Comparison of ENCODE assay signal across 10 mouse cellular contexts in the genomic region with DNA sequence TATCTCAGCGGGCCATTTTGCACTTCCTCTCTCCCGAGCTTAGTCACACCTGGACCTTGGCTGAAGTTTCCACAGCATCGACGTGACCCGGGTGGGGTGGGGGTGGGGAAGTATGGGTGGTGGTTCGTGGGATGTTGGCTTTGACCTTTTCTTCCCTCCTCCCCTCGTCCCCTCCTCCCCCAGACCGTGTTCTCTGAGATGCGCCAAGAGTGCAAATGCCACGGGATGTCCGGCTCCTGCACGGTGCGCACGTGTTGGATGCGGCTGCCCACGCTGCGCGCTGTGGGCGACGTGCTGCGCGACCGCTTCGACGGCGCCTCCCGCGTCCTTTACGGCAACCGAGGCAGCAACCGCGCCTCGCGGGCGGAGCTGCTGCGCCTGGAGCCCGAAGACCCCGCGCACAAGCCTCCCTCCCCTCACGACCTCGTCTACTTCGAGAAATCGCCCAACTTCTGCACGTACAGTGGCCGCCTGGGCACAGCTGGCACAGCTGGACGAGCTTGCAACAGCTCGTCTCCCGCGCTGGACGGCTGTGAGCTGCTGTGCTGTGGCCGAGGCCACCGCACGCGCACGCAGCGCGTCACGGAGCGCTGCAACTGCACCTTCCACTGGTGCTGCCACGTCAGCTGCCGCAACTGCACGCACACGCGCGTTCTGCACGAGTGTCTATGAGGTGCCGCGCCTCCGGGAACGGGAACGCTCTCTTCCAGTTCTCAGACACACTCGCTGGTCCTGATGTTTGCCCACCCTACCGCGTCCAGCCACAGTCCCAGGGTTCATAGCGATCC. TPM values are rescaled to one million over a fixed set of nuclear protein-coding genes. Genes with fewer than 3 reads are reported as not detected.
DNase-seq lines count a peak whose midpoint lies in the region; ATAC-seq and TF ChIP-seq lines count a peak whose summit lies in the region.
"Had no signal": no experiment of that assay in that cellular context is flagged by ENCODE, and none has a peak within 500 bp of the region (broad histone marks: within the 10 kb centered on the region; RNA-seq: fewer than 3 reads in every experiment).

No protein-coding gene starts in this region.

- peak overlapping the region; percentile 33 for H3K4me3 ChIP-seq in heart, postnatal 0 days (ENCODE audit: low read depth, low read length)
- H3K4me3 ChIP-seq in hindbrain, embryonic 14.5 days (replicated peaks; ENCODE audit: low read length): peak overlapping the region; percentile 34
- peak overlapping the region; percentile 35 for H3K4me3 ChIP-seq in neural tube, embryonic 13.5 days

- H3K27me3 ChIP-seq in heart, postnatal 0 days (ENCODE audit: control insufficient read depth, insufficient read depth, low read length): peaks cover 98% of the 10 kb centered on the region
- H3K27me3 ChIP-seq in hindbrain, embryonic 14.5 days (ENCODE audit: control insufficient read depth, insufficient read depth, low read length): peaks cover 98% of the 10 kb centered on the region
- peaks cover 98% of the 10 kb centered on the region for H3K27me3 ChIP-seq in neural tube, embryonic 13.5 days

- no peak overlapping the region for H3K27ac ChIP-seq in heart, postnatal 0 days (ENCODE audit: low read depth)
- no peak overlapping the region for H3K27ac ChIP-seq in hindbrain, embryonic 14.5 days
- no peak overlapping the region for H3K27ac ChIP-seq in neural tube, embryonic 13.5 days (replicated peaks)

- no peak overlapping the region for H3K9ac ChIP-seq in heart, postnatal 0 days (replicated peaks; ENCODE audit: low read depth, low read length)
- H3K9ac ChIP-seq in hindbrain, embryonic 14.5 days: peak overlapping the region; percentile 49; the same call in 1 of the 2 replicates
- peak overlapping the region; percentile 43; the same call in 1 of the 2 replicates for H3K9ac ChIP-seq in neural tube, embryonic 13.5 days

- no peak for TF ChIP-seq CTCF in heart, postnatal 0 days (IDR thresholded peaks at IDR 0.05; ENCODE audit: low read depth)

- intact Hi-C loops in heart, postnatal 14 days (cut with DNase I): loop anchor here (5.0 kb wide), 1 partner anchor 65 kb away; a partner anchor contains a TSS

- H3K4me1 ChIP-seq in heart, postnatal 0 days (ENCODE audit: control insufficient read depth, insufficient read depth): peaks cover 21% of the 10 kb centered on the region
- peaks cover 8% of the 10 kb centered on the region for H3K4me1 ChIP-seq in hindbrain, embryonic 14.5 days (replicated peaks; ENCODE audit: control insufficient read depth, insufficient read depth, low read length)
- peaks cover 49% of the 10 kb centered on the region for H3K4me1 ChIP-seq in neural tube, embryonic 13.5 days (replicated peaks)

- no peak for ATAC-seq in heart, postnatal 0 days (ENCODE audit: insufficient read depth, low read depth)
- ATAC-seq in hindbrain, embryonic 14.5 days (ENCODE audit: low FRiP score): peak; percentile 26
- ATAC-seq in neural tube, embryonic 13.5 days (ENCODE audit: low read depth): 0 out of 2 replicates have a peak, but pooled peaks have one; percentile 37
- ATAC-seq in cerebellum, adult (ENCODE audit: insufficient number of reproducible peaks, low FRiP score, low TSS enrichment): no peak

- 1% methylated on average over 72 of the region's 75 CpGs for WGBS in heart, postnatal 0 days
- WGBS in hindbrain, embryonic 14.5 days: 1% methylated on average over 75 of the region's 75 CpGs
- 1% methylated on average over 74 of the region's 75 CpGs for WGBS in neural tube, embryonic 13.5 days

- TF ChIP-seq EP300 in heart, postnatal 0 days (IDR thresholded peaks at IDR 0.05; ENCODE audit: low read depth): no peak

- H3K36me3 ChIP-seq in heart, postnatal 0 days (replicated peaks; ENCODE audit: control insufficient read depth, insufficient read depth, low read length): no peaks in the 10 kb centered on the region
- no peaks in the 10 kb centered on the region for H3K36me3 ChIP-seq in hindbrain, embryonic 14.5 days (replicated peaks; ENCODE audit: control insufficient read depth, insufficient read depth)
- H3K36me3 ChIP-seq in neural tube, embryonic 13.5 days: no peaks in the 10 kb centered on the region

- H3K4me2 ChIP-seq in heart, postnatal 0 days (ENCODE audit: low read depth, low read length): peak overlapping the region; percentile 19; the same call in 1 of the 2 replicates
- H3K4me2 ChIP-seq in hindbrain, embryonic 14.5 days (replicated peaks): peak overlapping the region; percentile 62
- H3K4me2 ChIP-seq in neural tube, embryonic 13.5 days: peak overlapping the region; percentile 56

- no peak for DNase-seq in heart, postnatal 0 days (ENCODE audit: low spot score)
- no peak for DNase-seq in heart, postnatal 14 days
- DNase-seq in R1 (ENCODE audit: low read depth, low spot score): peak; percentile 13
- peak; percentile 62 for DNase-seq in hindbrain, embryonic 14.5 days (ENCODE audit: low spot score)
- no peak for DNase-seq in cerebellum, postnatal 10 days
- no peak for DNase-seq in urinary bladder, postnatal 14 days (ENCODE audit: low spot score)
- DNase-seq: thymus, adult 18-20 months had no signal

- no peaks in the 10 kb centered on the region for H3K9me3 ChIP-seq in heart, postnatal 0 days (replicated peaks; ENCODE audit: control insufficient read depth, low read length)
- H3K9me3 ChIP-seq in hindbrain, embryonic 14.5 days (ENCODE audit: control insufficient read depth, low read length): no peaks in the 10 kb centered on the region
- H3K9me3 ChIP-seq in neural tube, embryonic 13.5 days: no peaks in the 10 kb centered on the region

RNA-seq across cellular contexts. Expression of a gene that starts 2.8 kb away (rescaled TPM):
- total RNA-seq in heart, postnatal 0 days (2014; rRNA removed; ENCODE audit: low replicate concordance): not detected in 2 replicates
- not detected in 2 replicates for polyA plus RNA-seq in heart, postnatal 0 days (2015; fragmentation: Nextera tagmentation; extraction: Ambion mirVana)
- not detected for total RNA-seq in heart, postnatal 14 days (2021)
- 1.9 and 2.1 TPM in 2 replicates for polyA plus RNA-seq in hindbrain, embryonic 14.5 days (2014; fragmentation: Nextera tagmentation; extraction: Ambion mirVana)
- polyA plus RNA-seq in neural tube, embryonic 13.5 days (2015; fragmentation: Nextera tagmentation; extraction: Ambion mirVana): 3.6 and 3.9 TPM in 2 replicates
- total RNA-seq: hematopoietic stem cell, adult 5-6 weeks had no signal

RNA-seq across cellular contexts. Expression of a gene that starts 14.5 kb away (rescaled TPM):
- not detected in 2 replicates for total RNA-seq in heart, postnatal 0 days (2014; rRNA removed; ENCODE audit: low replicate concordance)
- 0.07 TPM in 1 of 2 replicates, not detected in the other for polyA plus RNA-seq in heart, postnatal 0 days (2015; fragmentation: Nextera tagmentation; extraction: Ambion mirVana)
- under 1 TPM; 0.45 to 0.61 TPM for total RNA-seq in heart, postnatal 14 days (2021)
- polyA plus RNA-seq in hindbrain, embryonic 14.5 days (2014; fragmentation: Nextera tagmentation; extraction: Ambion mirVana): not detected in 2 replicates
- not detected in 2 replicates for polyA plus RNA-seq in neural tube, embryonic 13.5 days (2015; fragmentation: Nextera tagmentation; extraction: Ambion mirVana)

RNA-seq across cellular contexts. Expression of a gene that starts 16.9 kb away (rescaled TPM):
- 1.4 and 1.9 TPM in 2 replicates for total RNA-seq in heart, postnatal 0 days (2014; rRNA removed; ENCODE audit: low replicate concordance)
- polyA plus RNA-seq in heart, postnatal 0 days (2015; fragmentation: Nextera tagmentation; extraction: Ambion mirVana): 0.11 TPM in 2 replicates
- under 1 TPM; 0.20 to 0.31 TPM for total RNA-seq in heart, postnatal 14 days (2021)
- 0.59 and 0.64 TPM in 2 replicates for polyA plus RNA-seq in hindbrain, embryonic 14.5 days (2014; fragmentation: Nextera tagmentation; extraction: Ambion mirVana)
- polyA plus RNA-seq in neural tube, embryonic 13.5 days (2015; fragmentation: Nextera tagmentation; extraction: Ambion mirVana): 0.50 TPM in 2 replicates

RNA-seq across cellular contexts. Expression of a gene that starts 29.4 kb away (rescaled TPM):
- 27.6 and 28.7 TPM in 2 replicates for total RNA-seq in heart, postnatal 0 days (2014; rRNA removed; ENCODE audit: low replicate concordance)
- 15.9 and 17.3 TPM in 2 replicates for polyA plus RNA-seq in heart, postnatal 0 days (2015; fragmentation: Nextera tagmentation; extraction: Ambion mirVana)
- 10 to 100 TPM; 26.4 to 26.6 TPM for total RNA-seq in heart, postnatal 14 days (2021)
- polyA plus RNA-seq in hindbrain, embryonic 14.5 days (2014; fragmentation: Nextera tagmentation; extraction: Ambion mirVana): 77.2 and 84.7 TPM in 2 replicates
- 71.9 and 74.9 TPM in 2 replicates for polyA plus RNA-seq in neural tube, embryonic 13.5 days (2015; fragmentation: Nextera tagmentation; extraction: Ambion mirVana)

RNA-seq across cellular contexts. Expression of a gene that starts 38.9 kb away (rescaled TPM):
- 115 and 134 TPM in 2 replicates for total RNA-seq in heart, postnatal 0 days (2014; rRNA removed; ENCODE audit: low replicate concordance)
- polyA plus RNA-seq in heart, postnatal 0 days (2015; fragmentation: Nextera tagmentation; extraction: Ambion mirVana): 113 and 114 TPM in 2 replicates
- 10 to 100 TPM; 91.8 to 93.6 TPM for total RNA-seq in heart, postnatal 14 days (2021)
- polyA plus RNA-seq in hindbrain, embryonic 14.5 days (2014; fragmentation: Nextera tagmentation; extraction: Ambion mirVana): 59.0 and 65.3 TPM in 2 replicates
- 71.8 and 79.4 TPM in 2 replicates for polyA plus RNA-seq in neural tube, embryonic 13.5 days (2015; fragmentation: Nextera tagmentation; extraction: Ambion mirVana)

Comparison
In these comparisons a context has a peak if more than half of its experiments do, and no peak if none do; other contexts are left out.
1. ATAC-seq: peak in hindbrain, embryonic 14.5 days (single experiment) and neural tube, embryonic 13.5 days (single experiment); none in heart, postnatal 0 days (single experiment) and cerebellum, adult (single experiment).
2. DNase-seq: peak in R1 (single experiment) and hindbrain, embryonic 14.5 days (single experiment); none in heart, postnatal 0 days (single experiment), heart, postnatal 14 days (0 of 2), cerebellum, postnatal 10 days (0 of 2) and urinary bladder, postnatal 14 days (single experiment).
3. Peak in every context shown above with its lines, with median percentiles within 50 percentile points of each other: H3K4me2 ChIP-seq and H3K4me3 ChIP-seq.